Mouse (Mus musculus) CD4-positive helper T cell, adult 2 months (primary cell): Measurements from ENCODE around the gene Prcc.
A peak's percentile ranks its signal among the peaks of the same experiment; 100 is the strongest.

Experiments used
- DNase-seq: peaks from one replicate; pipeline ENCODE4 v3.0.0-alpha.2; 2012; ENCODE audit warnings: low read depth, missing footprints, low spot score

Prcc gene

GRCm38 (mm10) chr3:87885281-87886003 is at the start of gene Prcc:
Gene Prcc, minus strand, starts transcription at chr3:87885608.
- peak; percentile 99 for DNase-seq

GRCm38 (mm10) chr3:87935201-87935600 is 49.8 kb upstream of the Prcc start:
- DNase-seq, result no peak

- DNase-seq, result no peak
Observed at GRCm38 (mm10) chr3:87934501-87934900, 49.1 kb upstream of the Prcc start.

DNA sequence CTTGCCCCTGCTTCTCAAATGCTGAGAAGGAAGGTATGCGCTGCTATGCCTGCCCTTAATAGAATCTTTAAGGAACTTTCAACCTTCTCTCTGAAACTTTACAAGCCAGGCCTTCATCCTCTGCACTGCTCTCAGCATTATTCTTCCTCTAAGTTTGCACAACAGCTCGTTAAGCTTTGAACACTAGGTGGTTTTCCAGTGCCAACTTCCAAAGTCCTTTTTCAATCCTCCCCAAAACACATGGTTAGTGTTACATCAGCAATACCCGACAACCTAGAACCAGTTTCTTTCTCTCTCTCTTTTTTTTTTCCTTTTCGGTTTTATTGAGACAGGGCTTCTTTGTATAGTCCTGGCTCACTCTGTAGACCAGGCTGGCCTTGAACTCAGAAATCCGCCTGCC is 48.6 kb upstream of the Prcc start:
- DNase-seq, result no peak

DNA sequence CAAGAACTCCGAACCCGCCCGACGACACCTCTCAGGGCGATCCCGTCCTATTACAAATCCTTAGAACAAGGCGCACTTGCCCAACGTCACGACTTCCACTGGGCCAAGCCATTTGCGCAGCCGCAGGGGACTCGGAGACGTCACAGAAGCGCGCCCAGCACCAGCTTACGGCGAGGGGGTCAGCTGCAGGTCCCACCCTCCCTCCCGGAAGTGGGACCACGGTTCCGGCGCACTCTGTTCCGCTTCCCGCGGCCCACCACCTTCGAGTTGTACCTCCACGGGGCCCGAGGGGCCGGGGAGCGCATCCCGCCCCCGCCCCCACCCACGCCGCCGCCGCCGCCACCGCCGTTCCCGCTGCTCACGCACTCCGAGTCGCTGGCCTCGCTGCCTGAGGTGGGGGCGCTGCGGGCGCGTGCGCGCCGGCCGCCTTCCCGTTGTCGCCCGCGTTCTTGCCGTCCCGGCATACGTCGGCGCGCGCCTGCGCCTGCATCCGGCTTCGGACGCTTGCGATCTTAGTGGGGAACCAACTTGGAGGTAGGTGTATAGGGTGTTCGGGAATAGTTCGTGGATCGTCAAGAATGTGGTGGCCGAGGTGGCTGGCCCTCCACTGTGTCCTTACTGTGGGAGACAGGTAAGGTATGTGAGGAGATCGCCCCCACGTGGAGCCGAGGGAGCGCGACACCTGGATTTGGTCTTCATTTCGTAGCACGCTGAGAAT is 44.8 kb upstream of the Prcc start, which contains the start of the genes Isg20l2 and Rrnad1:
Gene Isg20l2 (plus strand): TSS at position 237 of the 718 bp plus-strand sequence.
Gene Rrnad1 (minus strand): TSS at position 640 of the 718 bp plus-strand sequence.
- peak; percentile 98 for DNase-seq

DNA sequence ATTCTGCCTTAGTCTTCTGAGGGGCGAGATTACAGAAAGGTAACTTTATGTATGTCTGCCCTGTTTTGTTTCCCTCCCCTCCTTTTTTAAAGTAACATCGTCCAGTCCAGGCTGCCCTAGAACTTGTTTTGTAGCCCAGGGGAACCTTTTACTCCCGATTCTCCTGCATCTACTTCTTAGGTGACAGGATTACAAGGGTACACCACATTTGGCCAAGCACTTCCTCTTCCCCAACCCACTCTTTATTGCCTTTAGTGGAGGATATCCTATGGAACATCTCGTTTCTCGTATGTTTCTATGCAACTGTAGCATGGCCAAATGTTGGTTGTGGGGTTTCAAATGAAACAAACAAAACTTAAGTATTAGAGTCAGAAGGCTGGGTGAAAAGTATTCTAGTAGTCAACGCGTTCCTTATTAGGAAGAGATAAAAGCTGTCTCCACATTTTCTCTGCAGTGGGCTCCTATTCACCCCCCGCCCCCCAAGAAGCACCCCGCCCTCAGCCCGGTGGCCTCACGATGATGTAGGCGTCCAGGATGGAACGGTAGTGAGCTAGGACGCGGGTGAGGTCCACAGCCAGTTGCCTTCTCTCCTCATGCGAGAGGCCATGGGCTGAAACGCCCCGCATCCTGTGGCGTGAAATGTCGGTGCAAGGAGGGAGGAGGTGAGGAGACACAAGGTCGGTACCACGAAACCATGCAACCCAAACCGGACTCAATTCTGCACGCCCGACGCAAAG is 44.1 kb upstream of the Prcc start:
- DNase-seq, result no peak

DNA sequence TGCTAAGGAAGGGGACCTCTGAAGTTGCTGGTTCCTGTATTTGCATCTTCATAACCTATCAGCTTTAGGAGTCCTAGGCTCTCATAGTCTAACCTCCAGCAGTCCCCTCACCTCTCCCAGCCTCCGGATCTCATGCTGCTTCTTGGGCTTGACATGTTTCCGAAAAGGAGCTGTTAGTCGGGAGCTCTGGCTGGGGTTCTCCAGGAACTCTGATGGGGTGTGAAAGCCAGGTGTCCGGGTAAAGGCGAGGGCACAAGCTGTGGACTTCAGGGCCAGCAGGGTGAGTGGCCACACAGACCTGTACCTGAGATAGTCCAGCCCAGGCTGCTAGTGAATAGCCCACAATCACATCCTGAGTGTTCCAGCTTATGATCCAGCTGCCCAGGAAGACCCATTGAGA is 42.0 kb upstream of the Prcc start:
- DNase-seq, result no peak

GRCm38 (mm10) chr3:87924996-87925395 is 39.6 kb upstream of the Prcc start:
- no peak for DNase-seq

- DNase-seq, result no peak
Observed at GRCm38 (mm10) chr3:87920270-87920943, 35.0 kb upstream of the Prcc start.

DNA sequence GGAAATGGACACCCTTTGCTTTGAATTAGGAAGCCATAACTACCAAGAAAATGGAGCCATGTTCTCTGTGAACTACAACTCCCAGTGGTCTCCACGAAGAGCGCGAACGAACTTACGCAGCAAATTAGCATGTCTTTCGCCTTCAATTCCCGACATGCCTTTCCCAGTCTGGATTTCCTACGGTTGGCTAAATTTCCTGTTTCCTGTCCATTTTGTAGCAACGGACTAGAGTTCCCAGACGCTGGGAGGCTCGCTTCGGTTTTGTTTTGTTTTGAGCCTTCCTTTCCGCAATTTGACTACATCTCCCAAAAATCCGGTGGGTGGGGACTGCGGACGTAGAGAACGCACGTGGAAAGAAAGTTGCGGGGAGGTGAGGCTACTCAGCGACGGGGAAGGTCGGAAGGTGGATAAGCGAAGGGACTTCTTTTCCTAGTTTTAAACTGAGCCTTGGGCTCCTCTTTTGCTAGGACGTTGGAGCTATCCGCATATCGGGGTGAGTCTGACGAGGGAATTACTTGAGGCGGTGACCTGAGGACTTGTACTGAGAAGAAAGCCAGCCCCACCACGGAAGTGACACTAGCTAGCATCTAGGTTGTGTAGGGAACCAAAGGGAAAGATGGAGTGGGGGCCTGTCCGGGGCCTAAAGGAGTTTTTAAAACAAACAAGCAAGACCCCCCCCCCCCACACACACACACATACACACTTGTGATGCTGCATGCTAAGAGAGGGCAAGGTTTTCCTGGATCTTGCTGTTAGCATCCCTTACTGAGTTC is 34.1 kb upstream of the Prcc start, which contains the start of gene Mrpl24:
Gene Mrpl24 (plus strand): TSS at position 171 of the 773 bp plus-strand sequence.
- DNase-seq, result peak; percentile 84

- DNase-seq, result no peak
Observed at GRCm38 (mm10) chr3:87918551-87918950, 33.1 kb upstream of the Prcc start.

DNA sequence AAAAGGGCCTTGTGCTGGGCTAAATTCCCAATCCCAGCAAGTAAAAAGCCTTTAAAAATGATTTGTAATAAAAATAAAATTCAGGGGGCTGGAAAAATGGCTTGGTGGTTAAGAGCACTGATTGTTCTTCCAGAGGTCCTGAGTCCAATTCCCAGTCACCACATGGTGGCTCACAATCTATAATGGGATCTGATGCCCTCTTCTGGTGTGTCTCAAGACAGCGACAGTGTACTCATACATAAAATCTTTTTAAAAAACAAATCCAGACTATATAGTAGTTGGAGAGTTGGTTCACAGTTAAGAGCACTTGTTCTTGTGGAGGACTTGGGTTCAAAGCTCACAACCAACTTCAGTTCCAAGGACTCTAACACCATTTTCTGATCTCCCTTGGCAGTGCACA is 31.6 kb upstream of the Prcc start:
- no peak for DNase-seq

- no peak for DNase-seq
Observed at GRCm38 (mm10) chr3:87913891-87914290, 28.5 kb upstream of the Prcc start.

DNA sequence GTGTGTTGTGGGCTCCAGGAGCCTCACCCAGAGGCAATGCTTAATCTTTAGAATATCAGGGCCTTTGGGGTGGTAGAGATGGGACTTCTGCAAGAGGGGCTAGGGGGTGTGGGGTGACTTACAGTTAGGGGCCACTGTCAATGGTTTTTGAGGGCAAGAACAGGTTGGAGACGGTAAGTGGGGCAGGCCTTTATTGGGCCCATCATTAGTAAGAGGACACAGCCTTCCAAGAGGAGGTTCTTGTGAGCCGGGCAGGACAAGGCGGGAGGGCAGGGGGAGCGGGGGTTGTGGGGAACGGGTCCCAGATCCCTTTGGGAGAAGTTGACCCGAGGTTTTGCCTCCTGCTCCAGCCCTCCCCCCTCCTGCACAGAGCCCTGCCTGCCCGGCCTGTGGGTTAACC is 28.1 kb upstream of the Prcc start:
- no peak for DNase-seq

DNA sequence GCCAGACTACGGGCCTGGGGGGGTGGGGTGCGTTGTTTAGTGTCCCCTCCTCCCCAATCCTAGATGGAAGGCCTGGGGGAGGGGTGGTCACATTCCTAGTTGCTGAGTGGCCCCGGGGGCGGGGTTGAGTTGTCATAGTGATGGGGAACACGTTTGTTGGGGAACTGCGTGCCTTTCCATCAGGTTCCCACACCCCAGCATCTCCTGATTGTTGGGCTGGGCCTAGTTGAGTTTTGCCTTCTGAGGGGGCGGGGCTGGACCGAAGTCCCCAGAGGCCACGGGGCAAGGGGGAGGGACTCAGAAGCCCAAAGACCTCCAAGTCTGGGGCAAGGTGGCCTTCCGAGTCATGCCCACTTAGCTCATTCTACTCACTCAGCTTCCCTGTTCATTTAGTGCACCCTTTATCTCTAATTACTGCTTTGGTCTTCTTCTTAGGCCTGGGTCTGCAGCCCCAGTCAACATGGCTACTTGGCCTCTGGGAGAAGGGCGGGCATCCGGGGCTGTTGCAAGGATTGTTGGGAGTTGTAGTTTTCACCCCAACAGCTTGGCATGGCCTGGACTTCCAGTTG is 25.2 kb upstream of the Prcc start:
- peak; percentile 43 for DNase-seq

DNA sequence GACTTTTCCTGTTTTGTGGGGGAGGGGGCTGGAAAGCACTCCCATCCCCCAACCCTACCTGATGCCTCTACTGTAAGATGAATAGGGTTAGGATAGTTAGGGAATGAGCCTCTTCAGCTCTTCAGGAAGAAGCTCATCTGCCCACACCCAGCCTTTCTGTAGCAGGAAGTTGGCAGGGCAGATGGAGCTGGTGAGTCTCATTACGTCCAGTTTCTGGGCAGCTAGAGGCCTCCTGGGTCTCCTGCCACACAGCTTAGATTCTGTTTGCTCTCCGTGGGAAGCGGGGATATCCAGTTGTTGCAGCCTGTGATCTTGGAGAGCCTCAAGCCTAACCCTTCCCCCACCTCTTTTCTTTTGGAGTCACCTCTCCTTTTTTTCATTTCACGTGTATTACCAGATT is 24.5 kb upstream of the Prcc start:
- no peak for DNase-seq

GRCm38 (mm10) chr3:87909381-87909780 is 24.0 kb upstream of the Prcc start:
- DNase-seq, result no peak

- no peak for DNase-seq
Observed at GRCm38 (mm10) chr3:87907906-87908305, 22.5 kb upstream of the Prcc start.

- DNase-seq, result peak; percentile 24
Observed at GRCm38 (mm10) chr3:87906981-87907857, 21.8 kb upstream of the Prcc start.

GRCm38 (mm10) chr3:87906601-87906980 is 21.2 kb upstream of the Prcc start:
- peak; percentile 55 for DNase-seq
